Comparison of ENCODE assay signal across 32 mouse cellular contexts in genomic region chr2:173240738-173241137, GRCm38 (mm10). TPM values are rescaled to one million over a fixed set of nuclear protein-coding genes. Genes with fewer than 3 reads are reported as not detected.
DNase-seq lines count a peak whose midpoint lies in the region; ATAC-seq and TF ChIP-seq lines count a peak whose summit lies in the region.
"Had no signal": no experiment of that assay in that cellular context is flagged by ENCODE, and none has a peak within 500 bp of the region (broad histone marks: within the 10 kb centered on the region; RNA-seq: fewer than 3 reads in every experiment).

No protein-coding gene starts in this region.

- WGBS in forebrain, embryonic 13.5 days: 17% methylated on average over 9 of the region's 9 CpGs
- WGBS in forebrain, embryonic 12.5 days: 19% methylated on average over 9 of the region's 9 CpGs
- 60% methylated on average over 9 of the region's 9 CpGs for WGBS in kidney, embryonic 15.5 days
- WGBS in forebrain, embryonic 16.5 days: 30% methylated on average over 9 of the region's 9 CpGs
- 52% methylated on average over 9 of the region's 9 CpGs for WGBS in liver, embryonic 11.5 days

- H3K4me2 ChIP-seq in forebrain, embryonic 13.5 days: 0 out of 2 replicates have a peak overlapping the region, but pooled peaks have one; percentile 9
- no peak overlapping the region for H3K4me2 ChIP-seq in forebrain, embryonic 12.5 days
- H3K4me2 ChIP-seq in kidney, embryonic 15.5 days: no peak overlapping the region
- no peak overlapping the region for H3K4me2 ChIP-seq in forebrain, embryonic 16.5 days (ENCODE audit: low read length)
- H3K4me2 ChIP-seq in myocyte (ENCODE audit: low read depth): no peak overlapping the region
- H3K4me2 ChIP-seq in liver, embryonic 11.5 days: no peak overlapping the region
- H3K4me2 ChIP-seq: heart, embryonic 13.5 days; limb, embryonic 15.5 days had no signal

- no peaks in the 10 kb centered on the region for H3K9me3 ChIP-seq in forebrain, embryonic 13.5 days (replicated peaks)
- no peaks in the 10 kb centered on the region for H3K9me3 ChIP-seq in forebrain, embryonic 12.5 days
- no peaks in the 10 kb centered on the region for H3K9me3 ChIP-seq in kidney, embryonic 15.5 days (replicated peaks)
- H3K9me3 ChIP-seq in forebrain, embryonic 16.5 days (ENCODE audit: control insufficient read depth, low read length): no peaks in the 10 kb centered on the region
- H3K9me3 ChIP-seq in liver, embryonic 11.5 days (ENCODE audit: control insufficient read depth, low read length): no peaks in the 10 kb centered on the region
- H3K9me3 ChIP-seq: heart, embryonic 13.5 days; limb, embryonic 10.5 days; limb, embryonic 15.5 days had no signal

- H3ac ChIP-seq in myocyte (ENCODE audit: control insufficient read depth, insufficient read length): no peak overlapping the region

- peaks cover 84% of the 10 kb centered on the region for H3K4me1 ChIP-seq in forebrain, embryonic 13.5 days
- H3K4me1 ChIP-seq in forebrain, embryonic 12.5 days: peaks cover 83% of the 10 kb centered on the region
- H3K4me1 ChIP-seq in kidney, embryonic 15.5 days: peaks cover 88% of the 10 kb centered on the region
- H3K4me1 ChIP-seq in forebrain, embryonic 16.5 days (replicated peaks; ENCODE audit: control insufficient read depth, insufficient read depth, low read length): peaks cover 73% of the 10 kb centered on the region
- no peaks in the 10 kb centered on the region; the same call in 1 of the 2 replicates for H3K4me1 ChIP-seq in liver, embryonic 11.5 days (replicated peaks; ENCODE audit: control insufficient read depth, insufficient read depth, low read length)

- H3K27me3 ChIP-seq in forebrain, embryonic 13.5 days: no peaks in the 10 kb centered on the region; the same call in 1 of the 2 replicates
- H3K27me3 ChIP-seq in forebrain, embryonic 12.5 days: peaks cover 18% of the 10 kb centered on the region; the same call in 1 of the 2 replicates
- no peaks in the 10 kb centered on the region for H3K27me3 ChIP-seq in kidney, embryonic 15.5 days
- H3K27me3 ChIP-seq in forebrain, embryonic 16.5 days (replicated peaks; ENCODE audit: control insufficient read depth, insufficient read depth, low read length): no peaks in the 10 kb centered on the region
- H3K27me3 ChIP-seq in myocyte (ENCODE audit: control insufficient read depth, insufficient read depth, insufficient read length): no peaks in the 10 kb centered on the region
- H3K27me3 ChIP-seq in liver, embryonic 11.5 days (replicated peaks; ENCODE audit: control insufficient read depth, insufficient read depth, low read length): no peaks in the 10 kb centered on the region
- H3K27me3 ChIP-seq: CH12.LX; heart, embryonic 13.5 days; limb, embryonic 15.5 days; Patski had no signal

- no peaks in the 10 kb centered on the region for H3K36me3 ChIP-seq in forebrain, embryonic 13.5 days (ENCODE audit: poor library complexity, severe bottlenecking)
- no peaks in the 10 kb centered on the region for H3K36me3 ChIP-seq in forebrain, embryonic 12.5 days (replicated peaks)
- no peaks in the 10 kb centered on the region for H3K36me3 ChIP-seq in kidney, embryonic 15.5 days
- no peaks in the 10 kb centered on the region for H3K36me3 ChIP-seq in forebrain, embryonic 16.5 days (ENCODE audit: control insufficient read depth, insufficient read depth)
- H3K36me3 ChIP-seq in myocyte (ENCODE audit: control insufficient read depth, insufficient read depth): peaks cover 14% of the 10 kb centered on the region
- no peaks in the 10 kb centered on the region for H3K36me3 ChIP-seq in liver, embryonic 11.5 days (ENCODE audit: control insufficient read depth, insufficient read depth, low read length)
- H3K36me3 ChIP-seq: G1E; heart, embryonic 13.5 days; limb, embryonic 10.5 days had no signal

- no peak for DNase-seq in kidney, postnatal 14 days
- DNase-seq in liver, embryonic 11.5 days (ENCODE audit: low spot score): no peak
- no peak for DNase-seq in left cerebral cortex, adult 18-20 months (ENCODE audit: low spot score in 2 of 2)
- DNase-seq: adrenal gland, postnatal 14 days; cerebellum, adult 11 months; cerebellum, adult 9-10 months; cerebellum, postnatal 36 days; gastrocnemius, postnatal 10 days; heart, postnatal 10 days; kidney, adult 2 months; layer of hippocampus, postnatal 36 days; lung, adult 2 months; lung, postnatal 14 days; right cerebral cortex, adult 18-20 months; spleen, adult 18-20 months; thymus, adult 18-20 months; thymus, postnatal 25 days had no signal

- peak overlapping the region; percentile 31; the same call in 1 of the 2 replicates for H3K27ac ChIP-seq in forebrain, embryonic 13.5 days
- H3K27ac ChIP-seq in forebrain, embryonic 12.5 days: no peak overlapping the region
- H3K27ac ChIP-seq in kidney, embryonic 15.5 days: 0 out of 2 replicates have a peak overlapping the region, but pooled peaks have one; percentile 3
- H3K27ac ChIP-seq in forebrain, embryonic 16.5 days (ENCODE audit: low read length): 0 out of 2 replicates have a peak overlapping the region, but pooled peaks have one; percentile 41
- H3K27ac ChIP-seq in liver, embryonic 11.5 days (ENCODE audit: low read depth, low read length): no peak overlapping the region
- H3K27ac ChIP-seq: heart, embryonic 13.5 days; kidney, postnatal 0 days; limb, embryonic 10.5 days; limb, embryonic 15.5 days; liver, embryonic 14.5 days had no signal

- H3K79me2 ChIP-seq in myocyte (ENCODE audit: control insufficient read depth, insufficient read depth): peaks cover 100% of the 10 kb centered on the region

- ATAC-seq in forebrain, embryonic 13.5 days: no peak
- ATAC-seq in forebrain, embryonic 12.5 days (ENCODE audit: low FRiP score): no peak
- no peak for ATAC-seq in kidney, embryonic 15.5 days (replicated peaks; ENCODE audit: low FRiP score)
- peak; percentile 28; the same call in 1 of the 2 replicates for ATAC-seq in forebrain, embryonic 16.5 days
- no peak for ATAC-seq in liver, embryonic 11.5 days (replicated peaks; ENCODE audit: low FRiP score)
- ATAC-seq: Patski had no signal

- no peak overlapping the region for H3K4me3 ChIP-seq in forebrain, embryonic 13.5 days
- H3K4me3 ChIP-seq in forebrain, embryonic 12.5 days (replicated peaks): no peak overlapping the region
- H3K4me3 ChIP-seq in kidney, embryonic 15.5 days (replicated peaks): no peak overlapping the region
- no peak overlapping the region for H3K4me3 ChIP-seq in forebrain, embryonic 16.5 days (replicated peaks; ENCODE audit: low read length)
- H3K4me3 ChIP-seq in myocyte: no peak overlapping the region
- H3K4me3 ChIP-seq in liver, embryonic 11.5 days (ENCODE audit: low read depth, low read length): no peak overlapping the region
- H3K4me3 ChIP-seq: heart, embryonic 13.5 days; limb, embryonic 10.5 days; limb, embryonic 15.5 days had no signal

- peak; percentile 17 for TF ChIP-seq POLR2A in myocyte (IDR thresholded peaks at IDR 0.05; ENCODE audit: insufficient read length, low read depth)

- H3K9ac ChIP-seq in forebrain, embryonic 13.5 days: peak overlapping the region; percentile 39; the same call in 1 of the 2 replicates
- no peak overlapping the region for H3K9ac ChIP-seq in forebrain, embryonic 12.5 days
- H3K9ac ChIP-seq in kidney, embryonic 15.5 days: no peak overlapping the region
- no peak overlapping the region for H3K9ac ChIP-seq in forebrain, embryonic 16.5 days (replicated peaks; ENCODE audit: low read depth, low read length)
- H3K9ac ChIP-seq in liver, embryonic 11.5 days (ENCODE audit: low read depth, low read length): no peak overlapping the region
- H3K9ac ChIP-seq: limb, embryonic 15.5 days; liver, embryonic 14.5 days had no signal

TF ChIP-seq in myocyte, 11 proteins besides CTCF, POLR2A, EP300 and RAD21:
- TF ChIP-seq REST (IDR thresholded peaks at IDR 0.05; ENCODE audit: insufficient read depth, insufficient read length) (no peak), MYOG (IDR thresholded peaks at IDR 0.05; ENCODE audit: control insufficient read depth in 1 of 3, insufficient read depth in 1 of 3, insufficient read length in 2 of 3, low read depth in 2 of 3) (no peak), TCF3 (IDR thresholded peaks at IDR 0.05; ENCODE audit: insufficient read length, low read depth) (no peak), USF1 (IDR thresholded peaks at IDR 0.05; ENCODE audit: low read depth) (no peak), MYOD1 (IDR thresholded peaks at IDR 0.05; ENCODE audit: control insufficient read depth in 1 of 3, insufficient read length in 2 of 3, low read depth in 2 of 3) (no peak), MAX (IDR thresholded peaks at IDR 0.05; ENCODE audit: low read depth) (no peak), CEBPB (IDR thresholded peaks at IDR 0.05; ENCODE audit: insufficient read depth, poor library complexity, severe bottlenecking) (no peak), POLR2AphosphoS2 (IDR thresholded peaks at IDR 0.05; ENCODE audit: insufficient read length, low read depth) (peak; percentile 68), TCF12 (IDR thresholded peaks at IDR 0.05; ENCODE audit: insufficient read depth, poor library complexity, severe bottlenecking) (no peak)
TF ChIP-seq in myocyte: peak in this region for 1.

RNA-seq across cellular contexts. Expression of gene Zbp1, which starts 22.0 kb away (rescaled TPM):
- not detected in 2 replicates for polyA plus RNA-seq in forebrain, embryonic 13.5 days (2015; fragmentation: Nextera tagmentation; extraction: Ambion mirVana)
- 0.34 TPM in 1 of 2 replicates, not detected in the other for polyA plus RNA-seq in forebrain, embryonic 12.5 days (2016; fragmentation: Nextera tagmentation; extraction: Ambion mirVana)
- polyA plus RNA-seq in kidney, embryonic 15.5 days (2015; fragmentation: Nextera tagmentation; extraction: Ambion mirVana): 0.40 and 0.64 TPM in 2 replicates
- not detected in 2 replicates for polyA plus RNA-seq in forebrain, embryonic 16.5 days (2015; fragmentation: Nextera tagmentation; extraction: Ambion mirVana)
- 1.1 TPM for polyA plus RNA-seq in myocyte (2012; fragmentation: generic; extraction: Trizol)
- not detected in 2 replicates for polyA plus RNA-seq in liver, embryonic 11.5 days (2014; fragmentation: Nextera tagmentation; extraction: Ambion mirVana)
- not detected for total RNA-seq in left cerebral cortex, adult 18-20 months (2021)
- polyA plus RNA-seq: embryonic facial prominence, embryonic 11.5 days; G1E; limb, embryonic 10.5 days had no signal

RNA-seq across cellular contexts. Expression of gene Pmepa1, which starts 35.6 kb away (rescaled TPM):
- polyA plus RNA-seq in forebrain, embryonic 13.5 days (2015; fragmentation: Nextera tagmentation; extraction: Ambion mirVana): 4.6 and 5.3 TPM in 2 replicates
- 3.7 and 4.7 TPM in 2 replicates for polyA plus RNA-seq in forebrain, embryonic 12.5 days (2016; fragmentation: Nextera tagmentation; extraction: Ambion mirVana)
- polyA plus RNA-seq in kidney, embryonic 15.5 days (2015; fragmentation: Nextera tagmentation; extraction: Ambion mirVana): 4.0 and 4.5 TPM in 2 replicates
- polyA plus RNA-seq in forebrain, embryonic 16.5 days (2015; fragmentation: Nextera tagmentation; extraction: Ambion mirVana): 7.2 and 7.3 TPM in 2 replicates
- 260 TPM for polyA plus RNA-seq in myocyte (2012; fragmentation: generic; extraction: Trizol)
- polyA plus RNA-seq in liver, embryonic 11.5 days (2014; fragmentation: Nextera tagmentation; extraction: Ambion mirVana): 0.95 and 1.2 TPM in 2 replicates
- total RNA-seq in left cerebral cortex, adult 18-20 months (2021): 10 to 100 TPM; 45.8 to 49.9 TPM
- total RNA-seq: neutrophil, adult 5-6 weeks had no signal
- polyA plus RNA-seq: G1E had no signal

Comparison
In these comparisons a context has a peak if more than half of its experiments do, and no peak if none do; other contexts are left out.
1. H3K27ac ChIP-seq: peak in forebrain, embryonic 13.5 days (single experiment), kidney, embryonic 15.5 days (single experiment) and forebrain, embryonic 16.5 days (single experiment); none in forebrain, embryonic 12.5 days (single experiment) and liver, embryonic 11.5 days (single experiment).
2. RNA of gene Pmepa1, which starts 35.6 kb away (polyA plus RNA-seq): 260 TPM in myocyte (single experiment); 7.2 to 7.3 TPM in forebrain, embryonic 16.5 days, 4.6 to 5.3 TPM in forebrain, embryonic 13.5 days, 3.7 to 4.7 TPM in forebrain, embryonic 12.5 days, 4.0 to 4.5 TPM in kidney, embryonic 15.5 days and 0.95 to 1.2 TPM in liver, embryonic 11.5 days; every median in the first group is over 10 times any median in the second.